Mouse (Mus musculus) myocyte (in vitro differentiated cells): Measurements from ENCODE around the gene Mad2l2. TPM values are rescaled to one million over a fixed set of nuclear protein-coding genes. Genes with fewer than 3 reads are reported as not detected.

ENCODE experiments used
- H3K27me3 ChIP-seq: one replicate; pipeline ENCODE4 v1.6.1; 2011; ENCODE audit not compliant: control insufficient read depth, insufficient read depth, insufficient read length
- H3K36me3 ChIP-seq: one replicate; pipeline ENCODE4 v1.6.1; 2011; ENCODE audit not compliant: control insufficient read depth, insufficient read depth
- H3K4me2 ChIP-seq: one replicate; pipeline ENCODE4 v1.6.1; 2011; ENCODE audit warnings: low read depth, control low read depth
- H3K4me3 ChIP-seq: one replicate; pipeline ENCODE4 v1.5.1; 2011; ENCODE audit warnings: mild to moderate bottlenecking, control low read depth, moderate library complexity
- H3K79me2 ChIP-seq: one replicate; pipeline ENCODE4 v1.6.1; 2011; ENCODE audit not compliant: control insufficient read depth, insufficient read depth
- H3ac ChIP-seq: one replicate; pipeline ENCODE4 v1.6.1; 2011; ENCODE audit not compliant: control insufficient read depth, insufficient read length
- CEBPB ChIP-seq: IDR thresholded peaks from 2 replicates; pipeline ENCODE4 v1.6.1; 2011; ENCODE audit warnings: mild to moderate bottlenecking, moderate library complexity; ENCODE audit not compliant: poor library complexity, insufficient read depth, severe bottlenecking
- E2F4 ChIP-seq: IDR thresholded peaks from one replicate; pipeline ENCODE4 v1.6.1; 2011; ENCODE audit warnings: mild to moderate bottlenecking, control low read depth, moderate library complexity; ENCODE audit not compliant: insufficient read depth
- MAX ChIP-seq: IDR thresholded peaks from one replicate; pipeline ENCODE4 v1.6.1; 2011; ENCODE audit warnings: low read depth, mild to moderate bottlenecking, control low read depth
- MYOD1 ChIP-seq, 3 experiments: IDR thresholded peaks; one replicate each; pipeline ENCODE4 v1.6.1; 2011; ENCODE audit warnings: control low read depth in 2 of 3, low read depth in 2 of 3, mild to moderate bottlenecking in 2 of 3, moderate library complexity in 1 of 3; ENCODE audit not compliant: insufficient read length in 2 of 3, control insufficient read depth in 1 of 3
- MYOG ChIP-seq, 3 experiments: IDR thresholded peaks; one replicate each; pipeline ENCODE4 v1.6.1; 2011; ENCODE audit warnings: control low read depth in 2 of 3, low read depth in 2 of 3, mild to moderate bottlenecking in 2 of 3; ENCODE audit not compliant: insufficient read length in 2 of 3, control insufficient read depth in 1 of 3, insufficient read depth in 1 of 3
- POLR2A ChIP-seq: IDR thresholded peaks from one replicate; pipeline ENCODE4 v1.6.1; 2011; ENCODE audit warnings: low read depth, mild to moderate bottlenecking, control low read depth, moderate library complexity; ENCODE audit not compliant: insufficient read length
- POLR2AphosphoS2 ChIP-seq: IDR thresholded peaks from one replicate; pipeline ENCODE4 v1.6.1; 2011; ENCODE audit warnings: low read depth, control low read depth; ENCODE audit not compliant: insufficient read length
- REST ChIP-seq: IDR thresholded peaks from one replicate; pipeline ENCODE4 v1.6.1; 2011; ENCODE audit warnings: mild to moderate bottlenecking, control low read depth, moderate library complexity; ENCODE audit not compliant: insufficient read depth, insufficient read length
- SRF ChIP-seq: IDR thresholded peaks from one replicate; pipeline ENCODE4 v1.6.1; 2011; ENCODE audit warnings: low read depth; ENCODE audit not compliant: control insufficient read depth, insufficient read length
- TCF12 ChIP-seq: IDR thresholded peaks from one replicate; pipeline ENCODE4 v1.6.1; 2011; ENCODE audit warnings: mild to moderate bottlenecking, control low read depth; ENCODE audit not compliant: poor library complexity, insufficient read depth, severe bottlenecking
- TCF3 ChIP-seq: IDR thresholded peaks from one replicate; pipeline ENCODE4 v1.6.1; 2011; ENCODE audit warnings: low read depth, control low read depth; ENCODE audit not compliant: insufficient read length
- USF1 ChIP-seq: IDR thresholded peaks from one replicate; pipeline ENCODE4 v1.6.1; 2011; ENCODE audit warnings: low read depth, mild to moderate bottlenecking, control low read depth, moderate library complexity
- polyA plus RNA-seq: library from polyadenylated mRNA; unstranded; fragments of >200 nt; fragmentation: generic; extraction: Trizol; gene quantifications from one replicate; pipeline ENCODE4 v1.2.1, GENCODE M21; 2012; ENCODE audit warnings: missing spikeins

Mad2l2 gene
- polyA plus RNA-seq = 31.0 TPM

- Histone ChIP-seq H3K36me3 (no peaks in the 10 kb centered on the region), H3K4me2 (peak within 1 kb of the TSS; percentile 34), H3K27me3 (peaks cover 37% of the 10 kb centered on the region), H3K4me3 (no peak within 1 kb of the TSS), H3K79me2 (no peaks in the 10 kb centered on the region), H3ac (peak within 1 kb of the TSS; percentile 44)
- TF ChIP-seq MAX = no peak
- TF ChIP-seq MYOG (IDR thresholded peaks at IDR 0.05; ENCODE audit: control insufficient read depth in 1 of 3, insufficient read depth in 1 of 3, insufficient read length in 2 of 3, low read depth in 2 of 3) = no peak
- no peak for TF ChIP-seq TCF3
- no peak for TF ChIP-seq MYOD1 (IDR thresholded peaks at IDR 0.05; ENCODE audit: control insufficient read depth in 1 of 3, insufficient read length in 2 of 3, low read depth in 2 of 3)
- no peak for TF ChIP-seq POLR2AphosphoS2
- no peak for TF ChIP-seq SRF
- TF ChIP-seq E2F4 = no peak
- no peak for TF ChIP-seq POLR2A
- TF ChIP-seq REST = no peak
- TF ChIP-seq TCF12 = no peak
- no peak for TF ChIP-seq CEBPB
- TF ChIP-seq USF1 = no peak
Measured at GRCm38 (mm10) chr4:148130133-148130532, at the start of gene Mad2l2. Gene Mad2l2, plus strand, starts transcription at chr4:148130384.

GRCm38 (mm10) chr4:148080597-148080973 lies 49.6 kb upstream of the Mad2l2 start:
- TF ChIP-seq E2F4 = no peak
- TF ChIP-seq SRF = no peak
- TF ChIP-seq MAX = no peak
- no peaks in the 10 kb centered on the region for H3K79me2 ChIP-seq
- no peak overlapping the region for H3ac ChIP-seq
- H3K36me3 ChIP-seq = no peaks in the 10 kb centered on the region
- no peaks in the 10 kb centered on the region for H3K27me3 ChIP-seq
- no peak overlapping the region for H3K4me2 ChIP-seq
- no peak overlapping the region for H3K4me3 ChIP-seq

GRCm38 (mm10) chr4:148081201-148081600 lies 49.0 kb upstream of the Mad2l2 start:
- no peak for TF ChIP-seq MAX
- TF ChIP-seq MYOG (IDR thresholded peaks at IDR 0.05; ENCODE audit: control insufficient read depth in 1 of 3, insufficient read depth in 1 of 3, insufficient read length in 2 of 3, low read depth in 2 of 3) = no peak
- TF ChIP-seq USF1 = no peak
- TF ChIP-seq POLR2AphosphoS2 = no peak
- no peak for TF ChIP-seq REST
- TF ChIP-seq MYOD1 (IDR thresholded peaks at IDR 0.05; ENCODE audit: control insufficient read depth in 1 of 3, insufficient read length in 2 of 3, low read depth in 2 of 3) = no peak
- TF ChIP-seq CEBPB = no peak
- Histone ChIP-seq H3K79me2 (no peaks in the 10 kb centered on the region), H3K4me2 (no peak overlapping the region), H3K36me3 (no peaks in the 10 kb centered on the region), H3K27me3 (no peaks in the 10 kb centered on the region), H3K4me3 (no peak overlapping the region), H3ac (no peak overlapping the region)

GRCm38 (mm10) chr4:148082257-148083044 lies 47.7 kb upstream of the Mad2l2 start:
- TF ChIP-seq TCF12 (no peak), USF1 (peak; percentile 72)
- Histone ChIP-seq H3K79me2 (no peaks in the 10 kb centered on the region), H3K36me3 (no peaks in the 10 kb centered on the region), H3K4me3 (no peak overlapping the region), H3ac (no peak overlapping the region), H3K4me2 (no peak overlapping the region), H3K27me3 (no peaks in the 10 kb centered on the region)

- no peak overlapping the region for H3K4me2 ChIP-seq
- H3K4me3 ChIP-seq = no peak overlapping the region
- no peak overlapping the region for H3ac ChIP-seq
Measured at GRCm38 (mm10) chr4:148083176-148083899, 46.8 kb upstream of the Mad2l2 start.

More at GRCm38 (mm10) chr4:148083176-148083899, 46.8 kb upstream of the Mad2l2 start:
- TF ChIP-seq MYOG (IDR thresholded peaks at IDR 0.05; ENCODE audit: control insufficient read depth in 1 of 3, insufficient read depth in 1 of 3, insufficient read length in 2 of 3, low read depth in 2 of 3) = peak in 1 of 3 experiments; percentile 28
- TF ChIP-seq MAX = no peak
- Histone ChIP-seq H3K36me3 (no peaks in the 10 kb centered on the region), H3K27me3 (no peaks in the 10 kb centered on the region), H3K79me2 (no peaks in the 10 kb centered on the region)
